Mouse (Mus musculus) limb, embryonic 13.5 days (tissue): ENCODE results near the gene Nfkb2. TPM values are rescaled to one million over a fixed set of nuclear protein-coding genes. Genes with fewer than 3 reads are reported as not detected.
A peak's percentile ranks its signal among the peaks of the same experiment; 100 is the strongest.

Experiments used
- ATAC-seq: fragments of 200-750 bp; cut with Nextera tagmentation; 2 replicates; pipeline ENCODE4 v1.8.0; 2017; ENCODE audit warnings: low read depth, moderate number of reproducible peaks, moderate TSS enrichment; ENCODE audit not compliant: low FRiP score
- H3K27ac ChIP-seq: fragments of 300-500 bp; sonication (generic); 2 replicates; pipeline ENCODE4 v1.5.1; 2015; ENCODE audit warnings: inconsistent platforms, mild to moderate bottlenecking, moderate library complexity
- H3K27me3 ChIP-seq: fragments of 300-500 bp; sonication (generic); 2 replicates; pipeline ENCODE4 v1.6.1; 2015; ENCODE audit warnings: mild to moderate bottlenecking, inconsistent platforms
- H3K36me3 ChIP-seq: fragments of 300-500 bp; sonication (generic); 2 replicates; pipeline ENCODE4 v1.6.1; 2015; ENCODE audit warnings: inconsistent platforms, mild to moderate bottlenecking, moderate library complexity
- H3K4me1 ChIP-seq: fragments of 300-500 bp; sonication (generic); 2 replicates; pipeline ENCODE4 v1.6.1; 2015; ENCODE audit warnings: inconsistent platforms
- H3K4me2 ChIP-seq: fragments of 300-500 bp; sonication (generic); replicated peaks from 2 replicates; pipeline ENCODE4 v1.6.1; 2015; ENCODE audit warnings: inconsistent platforms, mild to moderate bottlenecking, moderate library complexity
- H3K4me3 ChIP-seq: fragments of 300-500 bp; sonication (generic); 2 replicates; pipeline ENCODE4 v1.5.1; 2015; ENCODE audit warnings: moderate library complexity, mild to moderate bottlenecking, inconsistent platforms
- H3K9ac ChIP-seq: fragments of 300-500 bp; sonication (generic); 2 replicates; pipeline ENCODE4 v1.6.1; 2015; ENCODE audit warnings: mild to moderate bottlenecking, inconsistent platforms
- H3K9me3 ChIP-seq: fragments of 300-500 bp; sonication (generic); 2 replicates; pipeline ENCODE4 v1.6.1; 2016; ENCODE audit warnings: inconsistent platforms
- WGBS: fragments of 180-500 bp; shearing (Covaris S2); methylation state at CpG from one replicate; pipeline ENCODE4 v1.1.7; 2015; 5-methylcytosine and 5-hydroxymethylcytosine counted together
- polyA plus RNA-seq: library from polyadenylated mRNA; unstranded; fragments of >200 nt; fragmentation: Nextera tagmentation; extraction: Ambion mirVana; gene quantifications from 2 replicates; pipeline ENCODE4 v1.2.1, GENCODE M21; 2015

Nfkb2 gene
- polyA plus RNA-seq, 1 experiment from 2014 or later: 11.1 TPM

DNA sequence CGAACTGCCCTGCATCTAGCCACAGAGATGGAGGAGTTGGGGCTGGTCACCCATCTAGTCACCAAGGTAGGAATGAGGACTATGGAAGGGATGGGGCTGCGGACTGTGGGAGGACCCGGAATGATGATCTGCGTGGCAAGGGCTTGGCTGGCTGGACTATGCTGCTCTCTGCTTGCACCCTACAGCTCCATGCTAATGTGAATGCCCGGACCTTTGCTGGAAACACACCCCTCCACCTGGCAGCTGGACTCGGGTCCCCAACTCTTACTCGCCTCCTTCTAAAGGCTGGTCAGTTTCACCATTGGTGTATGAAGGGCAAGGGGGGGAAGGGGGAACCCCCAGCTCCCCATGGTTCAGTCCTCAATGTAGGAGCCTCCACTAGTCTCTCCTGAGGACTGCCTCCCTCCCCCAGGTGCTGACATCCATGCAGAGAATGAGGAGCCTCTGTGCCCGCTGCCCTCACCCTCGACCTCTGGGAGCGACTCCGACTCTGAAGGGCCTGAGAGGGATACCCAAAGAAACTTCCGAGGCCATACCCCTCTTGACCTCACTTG lies 6.3 kb downstream of the Nfkb2 start:
- no peak overlapping the region for H3K4me3 ChIP-seq
- peaks cover 12% of the 10 kb centered on the region for H3K4me1 ChIP-seq
- H3K27ac ChIP-seq: no peak overlapping the region
- ATAC-seq: no peak
- H3K4me2 ChIP-seq: no peak overlapping the region
- H3K9me3 ChIP-seq: no peaks in the 10 kb centered on the region
- WGBS: 89% methylated on average over 12 of the region's 12 CpGs
- H3K9ac ChIP-seq: no peak overlapping the region
- peaks cover 41% of the 10 kb centered on the region for H3K36me3 ChIP-seq
- H3K27me3 ChIP-seq: peaks cover 68% of the 10 kb centered on the region

- peaks cover 74% of the 10 kb centered on the region for H3K27me3 ChIP-seq
- no peak overlapping the region for H3K4me2 ChIP-seq
- no peak overlapping the region for H3K4me3 ChIP-seq
- H3K36me3 ChIP-seq: peaks cover 41% of the 10 kb centered on the region
- no peak for ATAC-seq
- no peak overlapping the region for H3K27ac ChIP-seq
- peaks cover 6% of the 10 kb centered on the region for H3K4me1 ChIP-seq
- 79% methylated on average over 9 of the region's 9 CpGs for WGBS
- no peak overlapping the region for H3K9ac ChIP-seq
- H3K9me3 ChIP-seq: no peaks in the 10 kb centered on the region
These were observed 7.2 kb downstream of the Nfkb2 start for GRCm38 (mm10) chr19:46311341-46311740.

DNA sequence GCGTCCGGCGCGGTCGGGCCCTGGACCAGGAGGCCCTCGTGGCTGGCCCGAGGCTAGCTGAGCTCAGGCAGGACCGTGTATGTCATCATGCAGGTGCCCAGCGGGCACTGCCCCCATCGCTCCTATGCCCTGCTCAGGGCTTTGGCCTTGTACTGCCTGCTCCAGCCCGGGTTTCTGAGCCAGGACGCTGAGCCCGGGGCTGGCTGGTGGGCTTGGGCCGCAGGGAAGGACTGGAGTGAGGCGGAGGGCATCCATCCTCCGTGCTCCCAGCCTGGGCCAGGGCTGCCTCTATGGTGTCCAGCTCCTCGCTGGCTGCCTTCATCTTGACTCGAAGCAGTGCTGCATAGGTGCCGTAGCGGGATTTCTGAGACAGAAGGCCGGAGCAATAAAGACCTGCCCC lies 8.4 kb downstream of the Nfkb2 start:
- no peaks in the 10 kb centered on the region for H3K9me3 ChIP-seq
- H3K36me3 ChIP-seq: peaks cover 38% of the 10 kb centered on the region
- no peak for ATAC-seq
- H3K4me1 ChIP-seq: peaks cover 9% of the 10 kb centered on the region
- WGBS: 90% methylated on average over 21 of the region's 21 CpGs
- no peak overlapping the region for H3K9ac ChIP-seq
- no peak overlapping the region for H3K27ac ChIP-seq
- peaks cover 76% of the 10 kb centered on the region for H3K27me3 ChIP-seq
- no peak overlapping the region for H3K4me3 ChIP-seq
- no peak overlapping the region for H3K4me2 ChIP-seq

DNA sequence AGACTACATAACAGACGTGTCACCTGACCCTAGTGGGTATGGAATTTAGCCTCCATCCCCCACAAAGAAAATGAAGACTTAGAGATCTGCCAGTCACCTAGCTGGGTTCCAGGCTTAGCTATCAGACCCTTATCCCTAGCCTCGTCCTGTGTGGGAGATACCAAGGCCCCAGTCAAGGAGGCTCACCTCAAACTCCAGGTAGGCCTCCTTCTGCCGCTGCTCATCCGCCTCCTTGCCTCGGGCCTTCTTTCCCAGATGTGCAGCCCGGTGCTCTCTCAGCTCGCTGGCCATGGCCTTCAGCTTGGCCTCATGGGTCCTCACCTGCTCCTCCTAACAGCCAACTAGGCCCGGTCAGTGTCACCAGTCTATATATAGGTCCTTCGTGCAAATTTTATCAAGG lies 9.0 kb downstream of the Nfkb2 start:
- no peak overlapping the region for H3K27ac ChIP-seq
- peaks cover 14% of the 10 kb centered on the region for H3K4me1 ChIP-seq
- WGBS: 80% methylated on average over 9 of the region's 9 CpGs
- H3K27me3 ChIP-seq: peaks cover 76% of the 10 kb centered on the region
- H3K36me3 ChIP-seq: peaks cover 37% of the 10 kb centered on the region
- H3K9ac ChIP-seq: no peak overlapping the region
- no peak overlapping the region for H3K4me3 ChIP-seq
- ATAC-seq: no peak
- no peaks in the 10 kb centered on the region for H3K9me3 ChIP-seq
- no peak overlapping the region for H3K4me2 ChIP-seq

DNA sequence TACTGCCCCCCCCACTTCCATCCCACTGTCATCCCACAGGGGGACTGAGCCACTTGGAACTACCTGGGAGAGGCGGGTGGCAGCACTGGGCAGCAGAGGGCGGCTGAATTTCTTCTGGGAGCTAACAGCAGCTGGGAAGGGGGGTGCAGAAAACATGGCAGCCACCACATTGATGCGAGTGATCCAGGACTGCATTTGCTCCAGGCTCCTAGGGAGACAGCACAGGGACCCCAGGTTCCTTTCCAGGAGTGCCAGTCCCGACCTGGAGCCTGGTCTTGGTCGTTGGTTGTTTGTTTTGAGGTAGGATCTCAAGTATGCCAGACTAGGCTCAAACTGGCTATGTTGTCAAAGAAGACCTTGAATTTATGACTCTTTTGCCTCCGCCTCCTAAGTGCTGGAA lies 9.5 kb downstream of the Nfkb2 start:
- peaks cover 37% of the 10 kb centered on the region for H3K36me3 ChIP-seq
- no peak overlapping the region for H3K27ac ChIP-seq
- H3K4me2 ChIP-seq: no peak overlapping the region
- peaks cover 76% of the 10 kb centered on the region for H3K27me3 ChIP-seq
- no peak overlapping the region for H3K9ac ChIP-seq
- no peak overlapping the region for H3K4me3 ChIP-seq
- WGBS: 71% methylated on average over 6 of the region's 6 CpGs
- no peaks in the 10 kb centered on the region for H3K9me3 ChIP-seq
- no peak for ATAC-seq
- peaks cover 14% of the 10 kb centered on the region for H3K4me1 ChIP-seq

- H3K27ac ChIP-seq: no peak overlapping the region
- no peak overlapping the region for H3K4me2 ChIP-seq
- no peak overlapping the region for H3K4me3 ChIP-seq
- H3K9me3 ChIP-seq: no peaks in the 10 kb centered on the region
- WGBS: 10% methylated on average over 18 of the region's 18 CpGs
- H3K27me3 ChIP-seq: peaks cover 78% of the 10 kb centered on the region
- H3K9ac ChIP-seq: no peak overlapping the region
- H3K4me1 ChIP-seq: peaks cover 16% of the 10 kb centered on the region
- peaks cover 37% of the 10 kb centered on the region for H3K36me3 ChIP-seq
- ATAC-seq: no peak
These were observed 10.1 kb downstream of the Nfkb2 start for GRCm38 (mm10) chr19:46314151-46314601.

DNA sequence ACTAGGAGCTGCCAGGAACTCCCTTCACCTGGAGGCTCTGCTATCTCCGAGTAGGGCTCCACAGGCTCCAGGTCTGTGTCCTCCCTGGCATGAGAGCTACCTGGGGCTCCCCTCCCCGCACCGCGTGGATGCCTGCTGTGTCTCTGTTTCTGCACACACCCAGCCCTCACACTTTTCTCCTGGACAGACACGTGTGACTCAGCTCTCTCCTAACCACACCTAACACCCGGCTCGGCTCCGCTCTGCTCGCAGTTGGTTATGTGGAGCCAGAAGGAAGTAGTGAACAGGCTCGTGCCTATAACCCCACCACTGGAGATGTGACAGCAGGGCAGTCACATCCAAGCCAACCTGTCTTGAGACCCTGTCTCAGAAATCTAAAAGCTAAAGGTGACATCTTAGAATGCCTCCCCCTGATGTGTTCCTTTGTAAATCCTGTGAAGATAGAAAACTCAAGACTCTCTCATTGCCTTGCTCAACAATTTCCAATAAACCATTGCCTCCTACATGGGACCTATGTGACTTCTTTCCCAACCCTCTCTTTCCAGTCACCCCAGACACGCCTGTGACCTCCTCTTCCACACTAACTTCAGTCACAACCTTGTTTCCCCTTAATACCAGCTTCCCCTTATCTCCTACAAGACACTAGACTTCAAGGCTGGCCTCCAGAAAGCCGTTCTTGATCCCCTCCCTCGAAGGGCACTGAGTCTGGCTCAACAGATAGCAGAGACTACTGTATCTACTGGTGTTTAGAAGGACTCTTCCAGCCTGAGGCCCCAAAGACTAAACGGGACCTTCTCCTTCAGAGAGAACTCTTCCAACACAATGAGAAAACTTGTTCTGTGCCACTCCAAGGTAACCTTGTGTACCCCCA lies 11.0 kb downstream of the Nfkb2 start:
- no peak overlapping the region for H3K4me2 ChIP-seq
- peaks cover 31% of the 10 kb centered on the region for H3K36me3 ChIP-seq
- H3K9ac ChIP-seq: no peak overlapping the region
- H3K27me3 ChIP-seq: peaks cover 82% of the 10 kb centered on the region
- no peak overlapping the region for H3K4me3 ChIP-seq
- WGBS: 43% methylated on average over 14 of the region's 14 CpGs
- ATAC-seq: no peak
- H3K27ac ChIP-seq: no peak overlapping the region
- no peaks in the 10 kb centered on the region for H3K9me3 ChIP-seq
- peaks cover 18% of the 10 kb centered on the region for H3K4me1 ChIP-seq

DNA sequence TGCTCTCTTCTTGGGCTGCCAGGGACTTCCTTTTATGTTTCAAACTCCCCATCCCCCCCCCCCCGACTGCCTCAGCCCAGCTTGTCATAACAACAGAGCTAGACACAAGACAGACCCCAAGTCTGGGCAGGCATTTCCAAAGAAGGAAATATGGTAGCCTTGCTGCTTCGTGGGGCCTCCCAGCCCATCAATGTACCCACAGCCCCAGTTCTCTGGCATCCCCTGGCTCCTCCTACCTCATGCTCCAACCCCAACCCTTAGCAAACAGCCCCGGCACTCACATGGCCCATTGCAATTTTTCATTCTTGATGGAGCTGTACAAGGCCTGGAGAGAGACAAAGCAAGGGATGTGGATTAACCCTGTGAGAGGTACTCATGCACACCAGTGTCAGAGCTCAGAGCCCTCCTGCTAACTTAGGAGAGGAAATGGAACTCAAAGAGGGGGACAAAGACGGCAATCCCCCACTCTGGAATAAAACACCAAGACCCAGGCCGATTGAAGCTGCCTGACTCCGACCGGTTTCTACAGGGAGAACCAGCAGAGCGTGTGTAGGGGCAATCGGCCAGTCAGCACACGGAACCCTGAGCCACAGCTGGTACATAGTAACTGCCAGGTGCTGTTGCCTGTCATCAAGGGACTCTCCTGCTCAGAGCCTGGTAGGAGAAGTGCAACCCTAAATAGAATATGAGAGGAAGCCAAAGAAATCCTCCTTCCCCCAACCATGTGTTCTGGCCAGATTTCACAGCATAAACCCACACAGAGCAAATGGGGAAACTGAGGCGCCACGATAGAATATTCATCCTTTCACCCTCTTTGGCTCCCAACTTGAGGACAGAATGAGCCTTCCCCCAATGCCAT lies 11.9 kb downstream of the Nfkb2 start:
- no peak overlapping the region for H3K27ac ChIP-seq
- no peaks in the 10 kb centered on the region for H3K9me3 ChIP-seq
- H3K9ac ChIP-seq: no peak overlapping the region
- peaks cover 22% of the 10 kb centered on the region for H3K36me3 ChIP-seq
- H3K27me3 ChIP-seq: peaks cover 91% of the 10 kb centered on the region
- peaks cover 18% of the 10 kb centered on the region for H3K4me1 ChIP-seq
- no peak overlapping the region for H3K4me3 ChIP-seq
- ATAC-seq: no peak
- 49% methylated on average over 12 of the region's 12 CpGs for WGBS
- no peak overlapping the region for H3K4me2 ChIP-seq

DNA sequence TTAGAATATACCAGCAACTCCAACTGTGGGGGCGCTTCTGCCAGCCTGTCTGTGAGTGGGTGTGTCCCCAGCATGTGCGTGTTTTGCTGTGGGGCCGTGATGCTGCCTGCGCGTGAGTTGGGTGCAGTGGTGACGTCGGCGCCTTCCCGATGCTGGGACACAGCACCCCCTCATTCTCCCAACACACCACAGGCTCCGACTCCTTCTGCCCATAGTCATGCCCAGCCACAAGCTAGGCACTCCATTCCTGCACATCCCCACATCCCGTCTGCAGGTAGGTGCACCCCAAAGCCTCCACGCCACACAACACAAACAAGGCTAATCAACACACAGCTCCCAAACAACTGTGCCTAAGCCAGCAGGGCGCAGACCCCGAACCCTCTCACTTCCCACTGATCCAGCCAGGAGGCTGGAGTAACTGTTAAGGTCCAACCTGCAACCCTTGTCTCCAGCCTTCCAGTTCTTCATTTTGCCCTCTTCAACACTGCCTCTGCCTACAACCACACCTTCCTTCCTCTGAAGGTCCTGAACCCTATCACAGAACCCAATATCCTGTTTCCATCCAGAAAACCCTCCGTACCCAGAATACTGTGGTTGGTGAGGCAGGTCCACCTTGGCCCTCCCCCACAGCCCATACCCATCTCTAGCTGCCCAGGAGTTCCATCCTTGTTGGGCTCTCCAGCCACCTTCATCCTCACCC lies 12.9 kb downstream of the Nfkb2 start:
- Histone ChIP-seq H3K4me3 (peak overlapping the region; percentile 52), H3K36me3 (peaks cover 12% of the 10 kb centered on the region), H3K27ac (no peak overlapping the region), H3K9me3 (no peaks in the 10 kb centered on the region), H3K4me1 (peaks cover 23% of the 10 kb centered on the region), H3K27me3 (peaks cover 97% of the 10 kb centered on the region), H3K4me2 (peak overlapping the region; percentile 73), H3K9ac (peak overlapping the region; percentile 62)
- ATAC-seq: no peak
- WGBS: 34% methylated on average over 15 of the region's 15 CpGs

DNA sequence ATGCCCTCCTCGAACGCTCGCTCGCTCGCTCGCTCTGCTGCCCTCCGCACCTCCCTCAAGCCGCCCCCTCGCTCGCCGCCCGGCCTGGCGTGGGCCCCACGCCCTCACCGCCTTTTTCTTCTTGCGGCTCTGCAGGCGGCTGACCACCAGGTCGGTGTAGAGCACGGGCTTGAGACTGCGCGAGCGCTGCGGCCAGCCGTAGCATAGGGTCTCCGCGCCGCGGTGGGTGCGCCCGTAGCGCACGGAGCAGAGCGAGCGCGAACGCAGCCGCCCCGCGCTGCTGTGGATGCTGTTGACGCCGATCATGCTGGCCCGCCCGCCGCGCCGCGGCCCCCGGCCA lies 13.4 kb downstream of the Nfkb2 start:
- H3K4me3 ChIP-seq: peak overlapping the region; percentile 52
- H3K9me3 ChIP-seq: no peaks in the 10 kb centered on the region
- ATAC-seq: no peak
- no peak overlapping the region for H3K27ac ChIP-seq
- H3K4me1 ChIP-seq: peaks cover 23% of the 10 kb centered on the region
- H3K36me3 ChIP-seq: peaks cover 7% of the 10 kb centered on the region; the same call in 1 of the 2 replicates
- peak overlapping the region; percentile 62 for H3K9ac ChIP-seq
- H3K27me3 ChIP-seq: peaks cover 100% of the 10 kb centered on the region
- peak overlapping the region; percentile 73 for H3K4me2 ChIP-seq
- under 1% methylated on average over 31 of the region's 48 CpGs for WGBS

- H3K27me3 ChIP-seq: peaks cover 100% of the 10 kb centered on the region
- H3K9ac ChIP-seq: peak overlapping the region; percentile 62
- WGBS: 2% methylated on average over 23 of the region's 42 CpGs
- ATAC-seq: no peak
- peaks cover 2% of the 10 kb centered on the region; the same call in 1 of the 2 replicates for H3K36me3 ChIP-seq
- H3K9me3 ChIP-seq: no peaks in the 10 kb centered on the region
- peak overlapping the region; percentile 52 for H3K4me3 ChIP-seq
- peak overlapping the region; percentile 73 for H3K4me2 ChIP-seq
- no peak overlapping the region for H3K27ac ChIP-seq
- peaks cover 23% of the 10 kb centered on the region for H3K4me1 ChIP-seq
These were observed 13.9 kb downstream of the Nfkb2 start for GRCm38 (mm10) chr19:46318031-46318471.
